Mouse (Mus musculus): ENCODE data around the gene Nkx6-1.

Gene Nkx6-1

GRCm38 (mm10) chr5:101659411-101659971 lies 5.3 kb downstream of the Nkx6-1 start:
- no peak for DNase-seq (ENCODE audit: low read depth, low spot score)

GRCm38 (mm10) chr5:101658984-101659290 lies 5.9 kb downstream of the Nkx6-1 start:
- no peak for DNase-seq (ENCODE audit: low read depth, low spot score)

- DNase-seq (ENCODE audit: low read depth, low spot score) = no peak
Observed at GRCm38 (mm10) chr5:101658188-101658983, 6.4 kb downstream of the Nkx6-1 start.

GRCm38 (mm10) chr5:101657698-101658097 lies 7.1 kb downstream of the Nkx6-1 start:
- no peak for DNase-seq (ENCODE audit: low read depth, low spot score)

GRCm38 (mm10) chr5:101656107-101656506 lies 8.7 kb downstream of the Nkx6-1 start:
- DNase-seq (ENCODE audit: low read depth, low spot score) = no peak

GRCm38 (mm10) chr5:101655418-101655817 lies 9.4 kb downstream of the Nkx6-1 start:
- no peak for DNase-seq (ENCODE audit: low read depth, low spot score)

- no peak for DNase-seq (ENCODE audit: low read depth, low spot score)
Observed at GRCm38 (mm10) chr5:101647726-101648686, 16.8 kb downstream of the Nkx6-1 start.

- DNase-seq (ENCODE audit: low read depth, low spot score) = no peak
Observed at GRCm38 (mm10) chr5:101646961-101647575, 17.7 kb downstream of the Nkx6-1 start.

- DNase-seq (ENCODE audit: low read depth, low spot score) = no peak
Observed at GRCm38 (mm10) chr5:101645071-101645470, 19.7 kb downstream of the Nkx6-1 start.

- no peak for DNase-seq (ENCODE audit: low read depth, low spot score)
Observed at GRCm38 (mm10) chr5:101638101-101638500, 26.7 kb downstream of the Nkx6-1 start.

Data from CD4-positive, CD25-positive, alpha-beta regulatory T cell, adult 2 months (primary cell).